Mouse (Mus musculus) fat pad, adult 2 months (tissue): ENCODE data around the gene Msh2.

Experiments used
- DNase-seq: peaks from one replicate; pipeline ENCODE4 v3.0.0-alpha.2; 2011; ENCODE audit warnings: low read depth, low spot score; ENCODE audit errors: extremely low read depth

Gene Msh2

DNA sequence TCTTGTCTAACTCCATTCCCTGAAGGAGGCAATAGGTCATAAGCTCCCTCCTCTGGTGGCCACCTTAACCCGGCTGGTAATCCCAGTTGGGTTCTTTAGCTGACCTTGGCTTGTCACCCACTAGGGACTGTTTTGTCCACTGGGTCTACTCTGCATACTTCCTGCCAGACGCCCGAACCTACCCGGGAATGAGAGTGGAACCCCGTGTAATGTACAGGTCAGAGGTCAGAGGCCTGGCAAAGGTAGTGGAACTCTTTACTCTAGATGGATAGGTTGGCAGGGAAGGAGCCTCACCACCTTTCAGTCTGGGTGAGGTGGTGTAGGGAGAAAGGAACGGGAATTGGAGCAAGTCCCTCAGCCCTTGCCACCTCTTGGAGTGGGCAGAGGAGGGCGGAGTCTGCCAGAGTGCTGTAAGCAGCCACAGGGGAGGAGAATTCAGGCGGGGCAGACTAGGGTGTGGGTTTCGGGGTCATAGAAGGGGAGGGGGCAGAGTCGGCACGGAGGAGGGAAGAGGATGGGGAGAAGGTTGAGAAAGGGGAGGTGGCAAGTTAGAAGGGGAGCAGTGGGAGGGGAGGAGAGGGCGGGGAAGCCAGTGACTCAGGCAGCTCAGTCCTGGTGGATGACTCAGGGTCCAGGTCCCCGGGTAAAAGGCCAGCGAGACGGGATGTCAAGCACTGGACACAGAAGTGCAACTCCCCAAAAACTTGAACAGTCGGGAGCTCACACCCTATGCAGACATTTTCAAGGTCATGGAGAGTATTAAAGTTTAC, 27.1 kb downstream of the Msh2 start:
- DNase-seq: no peak

DNA sequence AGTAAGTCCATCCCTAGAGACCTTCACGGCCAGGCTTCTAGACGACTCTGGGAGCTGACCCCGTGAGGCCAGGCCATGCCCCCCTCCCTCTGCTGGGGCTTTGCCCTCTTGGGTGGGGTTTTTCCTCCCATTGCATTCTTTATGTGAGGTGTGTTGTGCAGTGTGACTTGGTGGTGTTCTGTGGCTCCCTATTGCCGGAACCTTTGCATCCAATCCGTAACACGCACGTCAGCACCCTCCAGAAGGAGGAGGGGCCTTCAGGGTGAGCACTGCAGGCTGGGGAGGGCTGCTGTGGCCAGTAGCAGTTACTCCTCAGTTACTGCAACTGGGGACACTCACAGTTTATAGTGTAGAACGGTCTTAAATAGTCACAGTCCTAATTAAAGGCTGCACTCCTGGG, 28.0 kb downstream of the Msh2 start:
- no peak for DNase-seq

DNA sequence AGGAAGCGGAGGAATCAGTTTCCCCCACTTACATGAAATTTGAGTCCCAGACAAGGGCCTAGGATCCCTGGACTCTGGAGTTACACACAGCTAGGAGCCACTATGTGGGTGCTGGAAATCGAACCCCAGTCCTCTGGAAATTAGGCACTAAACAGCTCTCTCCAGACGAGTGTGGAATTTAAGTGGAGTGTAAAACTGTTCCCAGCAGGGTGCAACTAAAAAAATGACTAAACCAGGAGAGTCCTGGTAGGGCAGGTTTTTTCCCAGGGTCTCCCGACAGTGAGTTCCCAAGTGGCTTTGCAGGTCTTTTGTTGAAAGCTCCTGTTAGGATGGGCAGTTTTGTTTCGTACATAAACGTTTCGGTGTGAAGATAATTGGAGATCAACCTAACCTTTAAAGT, 52.6 kb downstream of the Msh2 start:
- DNase-seq: no peak

DNA sequence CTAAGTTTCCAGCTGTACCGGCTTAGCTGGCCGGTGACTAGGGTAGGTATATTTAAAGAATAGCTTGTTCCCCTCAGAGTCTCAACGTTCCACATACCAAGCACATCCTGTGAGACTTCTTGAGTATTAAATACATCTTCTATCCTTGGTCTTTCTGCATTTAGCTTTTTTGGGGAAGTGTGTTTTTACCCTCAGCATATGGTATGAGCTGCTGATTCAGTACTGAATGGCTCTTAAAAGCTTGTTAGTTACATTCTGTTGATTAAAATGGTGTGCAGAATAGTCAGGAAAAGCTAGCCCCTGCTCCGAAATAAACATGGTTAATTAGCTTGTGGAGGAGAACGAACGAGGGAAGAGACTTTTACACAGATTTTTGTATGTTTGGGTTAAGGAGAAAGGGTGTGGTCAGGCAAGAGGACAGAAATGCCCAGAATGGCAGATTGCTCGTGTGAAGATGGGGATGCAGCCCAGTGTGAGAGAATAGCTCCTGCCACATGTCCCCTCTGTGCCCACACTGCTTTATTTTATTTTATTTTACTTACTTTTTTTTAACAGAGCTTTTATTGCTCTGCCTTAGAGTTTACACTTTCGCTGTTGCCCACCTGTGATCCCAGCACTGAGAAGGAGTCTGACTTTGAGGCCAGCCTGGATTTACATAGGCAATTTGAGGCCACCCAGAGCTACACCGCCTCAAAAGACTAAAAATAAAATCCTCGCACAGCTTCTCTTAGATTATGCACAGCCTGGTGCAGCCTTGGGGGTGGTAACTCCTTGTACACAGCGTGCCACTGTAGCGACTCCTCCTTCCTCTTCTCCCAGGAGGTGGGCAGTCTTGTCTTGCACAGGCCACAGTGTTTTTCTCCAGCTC, 54.6 kb downstream of the Msh2 start:
- DNase-seq: no peak

DNA sequence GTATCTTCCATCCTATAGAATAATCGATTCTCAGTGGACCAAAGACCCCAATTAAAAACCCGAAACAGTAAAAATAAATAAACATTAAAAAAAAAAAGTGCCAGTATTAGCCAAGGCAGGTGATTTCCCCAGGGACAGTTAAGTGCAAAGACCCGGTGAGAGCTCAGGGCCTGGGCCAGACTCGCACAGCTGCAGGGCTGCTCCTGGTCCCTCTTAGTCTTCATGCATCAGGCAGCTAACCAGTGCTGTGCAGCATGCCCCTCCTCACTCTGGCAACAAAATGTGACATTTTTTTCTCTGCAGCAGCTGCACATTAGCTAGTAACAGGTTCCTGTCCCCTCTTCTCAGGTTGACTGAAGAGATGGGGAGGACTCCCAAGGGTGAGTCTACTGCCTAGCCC, 59.8 kb downstream of the Msh2 start:
- no peak for DNase-seq

DNA sequence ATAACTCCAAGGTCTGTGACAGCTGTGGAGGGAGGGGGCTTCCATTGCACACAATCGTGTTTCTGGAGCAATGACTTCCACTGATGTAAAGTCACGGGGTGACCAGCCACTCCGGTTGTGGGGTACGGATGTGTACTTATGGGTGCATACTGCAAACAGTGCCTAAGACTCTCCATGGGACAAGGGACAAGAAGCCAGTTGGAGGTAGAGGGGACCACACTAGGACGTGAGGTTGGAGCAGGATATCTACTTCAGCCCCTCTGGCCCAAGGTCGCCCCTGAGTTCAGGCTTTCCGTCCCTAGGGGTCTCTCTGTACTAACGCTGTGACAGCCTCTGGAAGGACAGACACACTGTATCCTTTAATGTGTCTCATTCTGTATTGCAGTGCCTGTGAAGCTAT, 62.3 kb downstream of the Msh2 start:
- no peak for DNase-seq

DNA sequence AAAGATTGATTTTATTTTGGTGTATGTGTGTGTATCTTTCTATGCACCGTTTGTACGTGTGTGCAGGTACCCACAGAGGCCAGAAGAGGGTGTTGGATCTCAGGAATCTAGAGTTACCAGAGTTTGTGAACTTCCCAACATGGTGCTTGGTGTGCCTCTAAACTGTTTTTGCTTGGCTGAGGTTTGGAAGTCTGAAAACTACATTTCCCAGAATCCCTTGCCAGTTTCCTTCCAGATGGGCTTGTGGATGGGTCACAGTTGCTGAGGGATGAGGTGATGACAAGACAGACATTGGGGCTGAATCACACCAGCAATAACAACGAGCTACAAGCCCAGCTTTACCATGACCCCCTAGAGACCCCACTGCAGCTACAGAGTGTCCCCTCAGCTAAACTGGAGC, 65.0 kb downstream of the Msh2 start:
- no peak for DNase-seq

DNA sequence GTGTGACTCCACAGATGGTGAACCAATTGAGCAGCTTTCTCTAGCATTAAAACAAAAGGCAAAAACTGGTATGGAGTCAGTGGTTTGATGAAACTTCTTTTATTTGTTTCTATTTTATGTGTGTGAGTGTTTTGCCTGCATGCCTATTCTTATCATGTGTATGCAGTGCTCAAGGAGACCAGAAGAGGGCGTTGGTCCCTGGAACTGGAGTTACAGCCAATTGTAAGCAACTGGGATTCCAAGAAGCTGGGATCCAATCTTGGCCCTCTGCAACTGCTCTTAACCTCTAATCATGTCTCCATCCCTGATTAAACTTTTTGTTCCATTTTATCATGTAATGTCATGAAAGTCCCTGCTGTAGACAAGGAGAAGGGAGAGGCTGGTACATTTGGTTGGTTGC, 67.7 kb downstream of the Msh2 start:
- no peak for DNase-seq

DNA sequence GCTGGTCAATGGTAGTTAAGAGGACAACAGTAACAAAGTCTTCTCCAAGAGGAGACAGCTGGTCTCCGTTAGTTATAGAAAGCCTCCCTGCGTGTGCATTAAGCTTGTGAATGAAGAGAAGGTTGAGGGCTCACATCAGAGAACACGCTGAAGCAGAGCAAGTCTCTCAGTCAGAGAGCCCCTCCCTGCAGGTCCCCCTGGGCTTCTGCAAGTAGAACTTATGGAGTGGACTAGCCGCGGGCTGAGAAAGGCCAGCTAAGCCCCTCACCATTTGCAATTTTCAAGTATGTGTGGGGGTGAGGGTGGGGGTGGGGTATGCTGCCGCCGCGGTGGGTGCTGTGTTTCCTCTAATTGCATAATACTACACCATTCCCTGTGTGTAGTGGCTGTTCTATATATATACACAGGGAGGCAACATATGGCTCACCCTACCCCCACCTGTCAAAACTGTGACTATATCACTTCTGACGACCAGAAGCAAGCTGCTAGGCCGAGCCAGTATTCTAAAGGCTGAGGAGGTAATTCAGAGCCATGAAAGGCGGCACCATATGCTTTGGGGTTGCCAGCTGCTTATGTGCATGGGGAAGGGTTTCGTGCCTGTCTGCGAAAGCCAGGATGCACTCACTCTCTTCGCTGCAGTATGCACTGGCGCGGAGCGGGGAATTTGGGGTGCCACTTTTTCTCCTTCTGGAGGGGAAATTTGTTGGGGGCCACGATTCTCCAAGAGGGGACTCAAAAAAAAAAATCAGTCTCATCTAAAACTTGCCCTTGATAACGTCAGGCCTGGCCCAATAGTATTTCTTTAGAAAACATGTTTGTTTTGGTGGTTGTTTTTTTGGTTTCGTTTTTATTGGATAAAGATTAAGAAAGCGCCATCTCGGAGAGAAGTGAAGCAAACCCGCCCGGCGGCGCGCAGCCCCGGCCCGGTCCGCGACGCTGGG, 73.1 kb downstream of the Msh2 start:
- no peak for DNase-seq

DNA sequence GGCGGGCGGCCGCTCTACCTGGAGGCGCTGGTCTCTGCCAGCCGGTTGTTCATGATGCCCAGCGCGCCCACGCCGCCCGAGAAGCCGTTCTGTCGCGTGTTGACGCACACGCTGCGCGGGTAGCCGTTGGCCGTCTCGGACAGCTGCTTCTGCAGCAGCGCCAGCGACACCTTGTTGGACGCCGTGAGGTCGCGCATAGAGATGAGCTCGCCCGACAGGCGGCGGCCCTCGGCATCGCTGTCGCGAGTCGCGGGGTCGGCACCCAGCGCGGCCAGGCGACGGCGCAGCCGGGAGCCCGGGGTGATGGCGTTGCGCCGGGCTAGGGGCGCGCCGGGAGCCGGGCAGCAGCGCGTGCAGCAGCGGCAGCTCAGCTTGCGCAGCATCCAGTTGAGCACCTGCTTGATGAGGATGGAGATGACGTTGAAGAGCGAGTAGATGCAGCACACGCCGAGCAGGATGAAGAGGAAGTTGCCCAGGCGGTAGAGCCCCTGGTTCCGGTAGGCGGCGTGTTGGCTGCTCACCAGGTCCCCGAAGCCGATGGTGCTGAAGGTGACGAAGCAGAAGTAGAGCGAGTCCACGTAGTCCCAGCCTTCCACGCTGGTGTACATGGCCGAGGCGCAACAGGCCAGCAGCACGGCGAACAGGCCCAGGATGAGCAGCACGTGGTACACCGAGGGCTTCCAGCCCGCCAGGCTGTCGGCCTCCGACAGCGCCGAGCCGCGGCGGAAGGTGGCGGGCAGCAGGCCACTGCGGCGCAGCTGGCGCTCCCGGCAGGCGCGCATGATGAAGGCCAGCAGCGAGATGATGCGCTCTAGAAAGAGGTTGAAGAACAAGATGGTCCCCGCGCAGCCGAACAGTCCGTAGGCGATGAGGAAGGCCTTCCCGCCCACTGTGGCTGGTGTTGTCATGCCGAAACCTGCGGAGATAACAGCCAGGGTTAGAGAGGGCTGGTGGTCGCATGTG, 74.1 kb downstream of the Msh2 start:
- DNase-seq: no peak

DNA sequence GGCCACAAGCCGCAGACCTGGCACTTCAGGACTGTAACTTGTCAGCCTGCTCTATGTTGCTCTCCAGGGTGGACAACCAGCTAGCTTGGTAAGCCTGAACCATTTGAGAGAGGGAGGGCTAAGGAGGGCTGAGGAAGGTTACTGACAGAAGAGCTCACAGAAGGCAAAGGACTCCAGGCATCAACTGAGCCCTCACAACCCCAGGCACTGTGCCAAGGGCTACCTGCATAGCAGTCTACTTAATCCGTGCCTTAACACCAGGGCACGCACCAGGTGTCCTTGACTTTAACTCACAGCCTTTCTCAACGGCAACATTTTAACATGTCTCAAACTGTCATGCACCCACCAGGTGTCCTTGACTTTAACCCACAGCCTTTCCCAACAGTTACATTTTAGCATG, 88.2 kb downstream of the Msh2 start:
- no peak for DNase-seq

DNA sequence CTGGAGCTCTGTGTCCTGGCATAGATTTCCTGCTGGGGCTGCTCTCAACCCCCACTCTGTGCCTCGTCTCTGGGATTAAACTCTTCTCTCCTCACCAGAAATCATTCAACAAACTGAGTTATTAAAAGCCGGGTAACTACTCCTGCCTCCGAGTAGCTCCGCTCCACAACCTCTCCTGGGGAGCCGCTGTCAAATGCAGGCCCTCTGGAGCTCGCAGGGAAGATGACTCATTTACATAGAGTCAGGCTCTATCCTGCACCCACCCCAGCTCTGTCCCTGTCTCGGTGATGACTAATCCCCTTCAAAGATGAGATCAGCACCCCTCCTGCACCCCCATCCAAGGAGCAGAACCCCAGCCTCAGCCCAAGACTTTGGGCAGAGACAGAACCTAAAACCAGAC, 91.0 kb downstream of the Msh2 start:
- no peak for DNase-seq

DNA sequence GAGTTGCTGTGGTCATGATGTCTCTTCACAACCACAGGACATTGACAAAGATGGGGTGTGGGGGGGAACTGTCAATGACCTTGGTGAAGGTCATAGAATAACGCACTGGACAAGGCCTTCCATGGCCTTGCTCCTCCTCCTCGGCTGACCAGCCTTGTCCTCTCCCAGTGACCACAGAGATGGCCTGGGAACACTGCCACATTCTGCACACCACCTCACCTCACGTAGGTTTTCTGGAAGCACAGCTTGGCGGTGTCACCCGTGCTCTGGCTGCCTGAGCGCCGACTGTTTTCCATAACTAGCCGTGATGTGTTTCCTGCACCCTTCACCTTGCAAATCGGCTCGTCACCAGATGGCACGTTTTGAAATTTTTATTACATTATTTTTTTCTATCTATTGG, 92.9 kb downstream of the Msh2 start:
- DNase-seq: no peak

DNA sequence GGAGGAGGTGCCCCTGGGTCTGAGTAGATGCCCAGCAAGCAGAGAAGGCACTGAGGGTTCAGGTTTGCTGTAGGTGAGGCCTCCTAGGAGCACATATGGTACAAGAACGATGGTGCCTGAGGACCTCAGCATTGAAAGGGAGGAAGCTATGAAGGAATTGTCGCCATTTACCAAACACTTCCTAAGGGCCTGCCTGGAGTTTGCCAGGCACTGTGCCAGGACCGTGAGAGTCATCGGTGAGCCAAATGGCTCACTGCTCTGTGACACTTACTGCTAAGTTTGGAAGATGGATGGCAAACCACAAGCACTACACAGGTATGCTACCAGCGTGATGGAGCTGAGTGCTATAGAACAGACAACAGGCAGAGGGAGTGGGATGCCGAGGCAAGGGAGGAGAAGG, 94.8 kb downstream of the Msh2 start:
- no peak for DNase-seq

DNA sequence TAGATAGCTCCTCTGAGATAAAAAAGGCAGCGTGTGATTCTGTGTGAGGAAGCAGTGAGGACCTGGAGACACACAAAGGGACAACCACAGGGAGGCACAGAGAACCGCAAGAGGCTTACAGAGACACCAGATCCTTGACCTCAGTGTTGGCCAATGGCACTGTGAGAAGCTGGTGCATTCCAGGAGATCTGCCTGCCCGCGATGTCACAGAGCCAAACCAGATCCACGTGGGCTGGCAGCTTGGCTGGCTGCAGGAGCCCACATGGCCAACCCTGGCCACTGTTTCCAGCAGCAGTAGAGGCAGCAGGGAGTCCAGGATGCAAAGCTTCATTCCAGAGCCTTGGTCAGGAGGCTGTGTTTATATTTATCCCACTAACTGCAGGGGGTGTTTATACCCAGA, 98.6 kb downstream of the Msh2 start:
- no peak for DNase-seq

DNA sequence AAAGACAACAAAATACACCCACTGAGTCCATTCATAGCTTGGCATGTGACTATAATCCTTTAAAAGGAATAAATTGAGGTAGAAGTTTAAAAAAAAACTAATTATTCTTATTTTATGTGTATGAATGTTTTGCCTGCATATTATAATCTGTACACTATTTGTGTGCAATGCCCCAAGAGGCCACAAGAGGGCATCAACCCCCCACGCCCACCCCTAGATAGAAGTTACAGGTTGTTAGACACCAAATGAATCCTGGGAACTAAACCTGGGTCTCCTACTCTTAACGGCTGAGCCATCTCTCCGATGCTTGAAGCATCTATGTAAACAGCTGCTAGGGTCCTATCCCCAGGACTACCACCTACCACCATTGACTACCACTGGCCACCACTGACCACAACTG, 101.0 kb downstream of the Msh2 start:
- DNase-seq: no peak
